Mouse (Mus musculus) thymus, postnatal 14 days (tissue): Measurements from ENCODE around the gene Hypm.

Experiments
- DNase-seq: peaks from one replicate; pipeline ENCODE4 v3.0.0; 2021

Gene Hypm

DNA sequence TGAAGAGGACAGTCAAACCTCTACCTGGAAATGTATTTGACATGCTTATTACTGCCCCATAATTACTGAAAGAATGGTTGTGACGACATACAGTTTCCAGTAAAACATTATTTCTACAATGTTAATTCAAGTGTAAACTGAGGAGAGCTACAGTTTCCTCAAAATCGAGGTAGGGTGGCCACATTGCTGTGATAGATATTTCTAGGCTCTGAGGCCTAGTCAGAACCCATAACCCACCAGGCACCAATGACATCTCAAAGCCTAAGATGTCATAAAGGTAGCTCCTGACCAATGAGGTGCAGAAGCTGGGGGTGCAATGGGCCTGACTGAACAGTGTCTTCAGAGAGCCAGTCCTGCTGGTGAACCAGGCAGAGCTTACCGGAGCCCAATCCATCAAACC, at the start of gene Hypm:
Gene Hypm, plus strand, starts transcription at position 301 of the 400 bp plus-strand sequence.
- DNase-seq = no peak

DNA sequence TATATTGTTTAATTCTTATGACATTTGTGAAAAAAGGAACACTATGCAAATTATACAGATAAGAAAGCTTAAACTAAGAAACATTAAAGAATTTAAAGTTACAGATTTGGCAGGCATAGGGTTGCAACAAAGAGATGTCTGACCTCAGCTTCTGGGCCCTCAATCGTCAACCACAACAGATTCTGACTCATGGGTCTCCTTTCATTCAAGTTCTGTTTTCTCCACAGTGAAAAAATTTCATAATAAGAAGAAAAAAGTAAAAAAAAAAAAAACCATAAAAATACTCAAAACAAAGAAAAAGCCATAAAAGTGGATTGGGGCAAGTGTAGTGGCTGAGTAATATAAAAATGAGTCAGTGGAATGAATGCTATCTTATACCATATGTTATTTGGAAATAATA, 36.6 kb upstream of the Hypm start:
- no peak for DNase-seq

DNA sequence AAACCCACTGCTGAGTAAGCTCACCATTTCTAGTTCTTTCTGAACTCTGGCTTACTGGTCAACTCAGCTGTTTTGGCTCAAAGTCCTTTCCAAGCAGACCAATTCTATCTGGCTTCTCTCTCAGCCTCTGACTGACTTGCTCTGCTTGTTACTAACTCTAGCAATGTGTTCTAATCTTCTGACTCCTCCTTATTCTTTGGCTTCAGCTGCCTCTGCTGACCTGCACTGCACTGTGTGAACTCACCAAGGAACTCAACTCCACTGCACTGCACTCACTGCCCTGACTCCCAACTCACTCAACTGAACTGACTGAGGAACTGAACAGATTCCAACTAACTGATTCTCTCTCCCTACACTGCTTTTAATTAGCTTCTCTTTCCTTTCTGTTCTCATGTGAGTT, 34.3 kb upstream of the Hypm start:
- no peak for DNase-seq

DNA sequence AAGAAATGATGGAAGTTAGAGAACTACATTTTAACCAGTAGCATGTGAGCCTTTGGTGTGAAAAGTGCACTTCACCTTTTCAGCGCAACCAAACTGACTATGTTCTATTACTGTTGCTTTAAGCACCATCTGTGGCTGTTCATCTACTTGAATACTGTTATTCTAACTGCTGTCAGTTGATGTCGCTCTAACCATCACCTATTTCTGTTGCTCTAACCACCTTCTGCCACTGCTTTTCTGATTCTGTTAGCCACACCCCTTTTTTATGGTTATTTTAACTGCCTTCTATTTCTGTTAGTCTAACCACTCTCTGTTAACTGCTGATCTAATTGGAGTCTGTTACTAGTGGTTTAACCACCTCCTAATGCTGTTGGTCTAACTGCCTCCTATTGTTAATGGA, 11.9 kb upstream of the Hypm start:
- DNase-seq = no peak

DNA sequence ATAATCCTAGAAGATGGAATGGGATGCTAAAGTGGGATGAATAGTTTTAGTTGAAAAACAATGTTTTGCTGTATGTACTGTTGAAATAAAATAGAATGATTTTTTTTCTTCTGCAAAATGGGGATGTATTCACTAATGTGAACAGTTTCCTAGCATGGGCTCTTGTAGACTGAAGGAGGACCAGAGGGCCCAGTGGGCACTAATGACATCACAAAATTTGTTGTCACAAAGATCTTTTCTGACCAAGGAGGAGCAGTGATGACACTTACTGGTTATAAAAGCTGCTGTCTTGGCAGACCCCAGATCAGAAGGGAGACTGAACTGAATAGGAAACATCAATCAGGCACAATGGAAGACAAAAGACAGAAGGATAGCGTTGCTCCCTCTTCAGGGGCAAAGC, 2.7 kb downstream of the Hypm start, which contains the start of gene H2al3:
Gene H2al3, plus strand, starts transcription at position 301 of the 400 bp plus-strand sequence.
- no peak for DNase-seq

DNA sequence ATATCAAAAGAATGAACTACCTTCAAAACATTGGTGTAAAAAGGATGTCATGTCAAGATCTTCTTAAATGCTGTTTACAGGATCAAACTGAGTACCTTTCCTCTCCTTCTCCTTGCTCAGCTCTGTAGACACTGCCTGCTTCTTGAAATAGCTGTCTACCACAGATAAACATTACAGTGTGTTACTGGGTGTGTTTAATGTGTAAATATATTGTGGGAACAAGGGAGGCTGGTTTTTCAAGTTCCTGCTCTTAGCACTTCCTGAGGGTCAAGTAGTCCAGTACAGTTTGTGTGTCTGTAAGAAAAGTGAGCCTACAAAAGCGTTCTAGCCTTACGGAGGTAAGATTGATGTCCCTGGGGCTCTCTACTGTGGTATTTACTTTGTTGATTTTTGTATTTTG, 15.1 kb downstream of the Hypm start:
- DNase-seq = no peak

DNA sequence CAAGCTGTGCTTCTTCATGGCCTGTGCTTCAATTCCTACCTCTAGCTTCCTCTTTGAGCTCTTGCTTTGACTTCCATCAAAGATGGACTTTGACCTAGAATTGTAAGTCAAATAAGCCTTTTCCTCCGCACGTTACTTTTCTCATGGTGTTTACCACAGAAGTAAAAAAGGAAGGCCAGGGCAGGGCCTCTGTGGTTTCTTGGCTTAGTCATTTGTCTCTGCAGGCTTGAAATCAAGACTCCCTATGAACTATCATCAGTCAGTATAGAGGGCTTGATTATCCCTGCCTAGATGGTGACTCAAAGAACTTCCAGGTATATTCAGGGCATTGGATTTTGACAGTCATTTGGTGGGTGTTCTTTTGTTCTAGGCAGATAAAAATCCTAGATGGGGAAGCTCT, 28.8 kb downstream of the Hypm start:
- DNase-seq = no peak

DNA sequence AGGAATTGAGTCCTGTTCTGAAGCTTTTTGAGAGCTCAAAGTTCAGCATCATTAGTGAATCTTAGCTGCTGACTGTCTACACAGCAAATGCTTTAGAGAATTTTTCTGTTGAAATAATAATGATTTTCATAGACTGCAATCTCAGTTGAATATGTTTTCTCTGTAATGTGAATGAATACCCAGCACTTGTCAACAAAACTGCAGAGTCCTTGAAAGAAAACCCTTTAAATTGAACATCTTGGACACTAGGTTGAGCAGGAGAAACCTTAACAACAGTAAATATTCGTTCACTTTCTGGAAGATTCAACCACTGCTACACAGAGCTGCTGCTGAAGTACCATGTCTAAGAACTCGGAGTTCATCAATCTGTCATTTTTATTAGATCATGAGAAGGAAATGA, 38.6 kb downstream of the Hypm start, which contains the start of gene Sytl5:
Gene Sytl5, plus strand, starts transcription at position 301 of the 400 bp plus-strand sequence.
- no peak for DNase-seq
